Mouse (Mus musculus): ENCODE measurements around the gene Kcnip1. TPM values are rescaled to one million over a fixed set of nuclear protein-coding genes. Genes with fewer than 3 reads are reported as not detected.

Kcnip1 gene
- polyA plus RNA-seq, 1 experiment from 2014 or later: 0.27 TPM

- TF ChIP-seq EP300 (IDR thresholded peaks at IDR 0.05): no peak
- TF ChIP-seq CTCF (IDR thresholded peaks at IDR 0.05): peak; percentile 27
- Histone ChIP-seq H3K9me3 (ENCODE audit: low read length) (no peaks in the 10 kb centered on the region), H3K4me2 (replicated peaks; ENCODE audit: low read depth, low read length) (no peak overlapping the region), H3K27ac (ENCODE audit: low read length) (no peak overlapping the region), H3K4me3 (ENCODE audit: low read depth, low read length) (no peak overlapping the region), H3K9ac (replicated peaks; ENCODE audit: low read depth) (no peak overlapping the region), H3K36me3 (ENCODE audit: insufficient read depth, low read length) (no peaks in the 10 kb centered on the region), H3K4me1 (ENCODE audit: insufficient read depth, low read depth, low read length) (peaks cover 3% of the 10 kb centered on the region; the same call in 1 of the 2 replicates), H3K27me3 (replicated peaks; ENCODE audit: insufficient read depth, low read length) (no peaks in the 10 kb centered on the region)
- WGBS: 57% methylated on average over 9 of the region's 9 CpGs
- DNase-seq (ENCODE audit: low spot score): no peak
- ATAC-seq: no peak
Observed at GRCm38 (mm10) chr11:33934286-33934685, 58.7 kb downstream of the Kcnip1 start.

GRCm38 (mm10) chr11:33932386-33933111 is 60.4 kb downstream of the Kcnip1 start:
- Histone ChIP-seq H3K36me3 (ENCODE audit: insufficient read depth, low read length) (no peaks in the 10 kb centered on the region), H3K4me1 (ENCODE audit: insufficient read depth, low read depth, low read length) (peaks cover 3% of the 10 kb centered on the region; the same call in 1 of the 2 replicates), H3K27me3 (replicated peaks; ENCODE audit: insufficient read depth, low read length) (no peaks in the 10 kb centered on the region), H3K4me3 (ENCODE audit: low read depth, low read length) (no peak overlapping the region), H3K4me2 (replicated peaks; ENCODE audit: low read depth, low read length) (peak overlapping the region; percentile 25; the same call in 1 of the 2 replicates), H3K27ac (ENCODE audit: low read length) (no peak overlapping the region), H3K9me3 (ENCODE audit: low read length) (no peaks in the 10 kb centered on the region), H3K9ac (replicated peaks; ENCODE audit: low read depth) (no peak overlapping the region)
- ATAC-seq (peak; percentile 49), DNase-seq (ENCODE audit: low spot score) (peak; percentile 23)
- no peak for TF ChIP-seq CTCF (IDR thresholded peaks at IDR 0.05)
- WGBS: 46% methylated on average over 18 of the region's 18 CpGs

GRCm38 (mm10) chr11:33931836-33932385 is 61.0 kb downstream of the Kcnip1 start:
- H3K4me3 ChIP-seq (ENCODE audit: low read depth, low read length): no peak overlapping the region
- H3K4me1 ChIP-seq (ENCODE audit: insufficient read depth, low read depth, low read length): peaks cover 3% of the 10 kb centered on the region; the same call in 1 of the 2 replicates
- TF ChIP-seq EP300 (IDR thresholded peaks at IDR 0.05) (no peak), CTCF (IDR thresholded peaks at IDR 0.05) (no peak)
- WGBS: 13% methylated on average over 10 of the region's 10 CpGs
- ATAC-seq: peak; percentile 42; the same call in 1 of the 2 replicates
- H3K36me3 ChIP-seq (ENCODE audit: insufficient read depth, low read length): no peaks in the 10 kb centered on the region
- DNase-seq (ENCODE audit: low spot score): peak; percentile 40
- H3K9me3 ChIP-seq (ENCODE audit: low read length): no peaks in the 10 kb centered on the region
- H3K9ac ChIP-seq (replicated peaks; ENCODE audit: low read depth): no peak overlapping the region
- H3K27me3 ChIP-seq (replicated peaks; ENCODE audit: insufficient read depth, low read length): no peaks in the 10 kb centered on the region
- no peak overlapping the region for H3K27ac ChIP-seq (ENCODE audit: low read length)
- peak overlapping the region; percentile 25; the same call in 1 of the 2 replicates for H3K4me2 ChIP-seq (replicated peaks; ENCODE audit: low read depth, low read length)

DNA sequence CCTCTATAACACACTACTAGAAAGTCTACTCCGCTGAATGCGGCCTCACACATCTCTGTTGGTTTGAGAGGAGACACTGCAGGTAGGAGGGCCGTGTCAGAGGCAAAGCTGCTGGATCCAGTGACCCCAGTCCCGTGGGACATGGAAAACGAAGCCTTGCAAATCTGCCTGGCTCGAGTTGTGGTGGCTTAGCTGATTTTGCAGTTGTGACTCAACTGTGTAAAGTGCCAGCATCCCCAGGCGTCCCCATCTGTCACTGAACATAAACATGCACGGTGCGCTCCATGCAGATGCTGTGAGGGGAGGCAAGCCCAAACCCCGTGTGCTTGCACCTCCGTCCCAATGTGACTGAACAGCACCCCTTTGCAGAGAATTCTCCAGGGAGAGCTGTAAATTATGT is 63.5 kb downstream of the Kcnip1 start:
- Histone ChIP-seq H3K27me3 (replicated peaks; ENCODE audit: insufficient read depth, low read length) (no peaks in the 10 kb centered on the region), H3K36me3 (ENCODE audit: insufficient read depth, low read length) (no peaks in the 10 kb centered on the region), H3K9ac (replicated peaks; ENCODE audit: low read depth) (no peak overlapping the region), H3K9me3 (ENCODE audit: low read length) (no peaks in the 10 kb centered on the region), H3K4me2 (replicated peaks; ENCODE audit: low read depth, low read length) (no peak overlapping the region), H3K4me3 (ENCODE audit: low read depth, low read length) (no peak overlapping the region), H3K4me1 (ENCODE audit: insufficient read depth, low read depth, low read length) (peaks cover 3% of the 10 kb centered on the region; the same call in 1 of the 2 replicates), H3K27ac (ENCODE audit: low read length) (no peak overlapping the region)
- TF ChIP-seq EP300 (IDR thresholded peaks at IDR 0.05) (no peak), CTCF (IDR thresholded peaks at IDR 0.05) (no peak)
- no peak for DNase-seq (ENCODE audit: low spot score)
- no peak for ATAC-seq
- WGBS: 64% methylated on average over 11 of the region's 11 CpGs

- TF ChIP-seq EP300 (IDR thresholded peaks at IDR 0.05) (no peak), CTCF (IDR thresholded peaks at IDR 0.05) (peak; percentile 77)
- no peaks in the 10 kb centered on the region for H3K27me3 ChIP-seq (replicated peaks; ENCODE audit: insufficient read depth, low read length)
- no peaks in the 10 kb centered on the region for H3K9me3 ChIP-seq (ENCODE audit: low read length)
- no peak overlapping the region for H3K27ac ChIP-seq (ENCODE audit: low read length)
- peaks cover 3% of the 10 kb centered on the region; the same call in 1 of the 2 replicates for H3K4me1 ChIP-seq (ENCODE audit: insufficient read depth, low read depth, low read length)
- no peak overlapping the region for H3K4me3 ChIP-seq (ENCODE audit: low read depth, low read length)
- ATAC-seq (no peak), DNase-seq (ENCODE audit: low spot score) (peak; percentile 50)
- WGBS: 25% methylated on average over 7 of the region's 7 CpGs
- H3K4me2 ChIP-seq (replicated peaks; ENCODE audit: low read depth, low read length): no peak overlapping the region
- no peaks in the 10 kb centered on the region for H3K36me3 ChIP-seq (ENCODE audit: insufficient read depth, low read length)
- no peak overlapping the region for H3K9ac ChIP-seq (replicated peaks; ENCODE audit: low read depth)
Observed at GRCm38 (mm10) chr11:33928658-33929057, 64.3 kb downstream of the Kcnip1 start.

- no peaks in the 10 kb centered on the region for H3K36me3 ChIP-seq (ENCODE audit: insufficient read depth, low read length)
Observed at GRCm38 (mm10) chr11:33927836-33928235, 65.1 kb downstream of the Kcnip1 start.

More at GRCm38 (mm10) chr11:33927836-33928235, 65.1 kb downstream of the Kcnip1 start:
- Histone ChIP-seq H3K4me2 (replicated peaks; ENCODE audit: low read depth, low read length) (no peak overlapping the region), H3K9ac (replicated peaks; ENCODE audit: low read depth) (no peak overlapping the region), H3K27me3 (replicated peaks; ENCODE audit: insufficient read depth, low read length) (no peaks in the 10 kb centered on the region), H3K27ac (ENCODE audit: low read length) (no peak overlapping the region), H3K4me3 (ENCODE audit: low read depth, low read length) (no peak overlapping the region), H3K9me3 (ENCODE audit: low read length) (no peaks in the 10 kb centered on the region), H3K4me1 (ENCODE audit: insufficient read depth, low read depth, low read length) (peaks cover 3% of the 10 kb centered on the region; the same call in 1 of the 2 replicates)
- no peak for TF ChIP-seq EP300 (IDR thresholded peaks at IDR 0.05)
- TF ChIP-seq CTCF (IDR thresholded peaks at IDR 0.05): no peak
- 0 out of 2 replicates have a peak, but pooled peaks have one; percentile 25 for ATAC-seq
- WGBS: 47% methylated on average over 4 of the region's 4 CpGs
- no peak for DNase-seq (ENCODE audit: low spot score)

Measured in lung, postnatal 0 days (tissue).